Mouse (Mus musculus) NIH3T3 (cell line): Measurements from ENCODE around the gene Eid2.
"Not testable (repeated sequence)": the region's sequence is repeated elsewhere in the genome, so short reads cannot be mapped to it uniquely, and the experiment has no call there.

ENCODE experiments used
- DNase-seq: peaks from one replicate; pipeline ENCODE4 v3.0.0-alpha.2; 2012; ENCODE audit warnings: low read depth

The Eid2 gene

GRCm38 (mm10) chr7:28267129-28268041, at the start of gene Eid2:
Gene Eid2 (plus strand): TSS chr7:28267881.
- DNase-seq: peak; percentile 94

- peak; percentile 70 for DNase-seq
Measured at GRCm38 (mm10) chr7:28218951-28219740, 48.5 kb upstream of the Eid2 start.

DNA sequence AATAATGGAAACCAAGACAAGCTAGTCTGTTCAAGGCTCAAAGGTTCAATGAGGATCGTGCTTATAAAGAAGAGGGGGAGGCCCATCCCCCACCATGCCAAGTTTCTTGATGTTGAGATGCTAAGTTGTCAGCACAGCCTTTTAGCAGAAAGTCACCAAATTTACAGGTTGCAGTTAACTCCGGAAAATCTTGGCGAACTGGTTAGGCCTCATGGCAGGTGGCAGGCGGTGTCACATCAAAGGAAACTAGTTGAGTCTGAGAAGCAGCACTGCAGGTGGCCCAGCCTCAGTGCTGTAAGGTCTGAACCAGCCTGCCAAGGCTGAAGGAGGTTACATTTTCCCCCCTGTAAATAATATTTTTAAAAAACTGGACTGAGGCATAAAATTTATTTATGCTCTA, 40.8 kb upstream of the Eid2 start:
- DNase-seq: not testable (repeated sequence)

- not testable (repeated sequence) for DNase-seq
Measured at GRCm38 (mm10) chr7:28227421-28227820, 40.3 kb upstream of the Eid2 start.

DNA sequence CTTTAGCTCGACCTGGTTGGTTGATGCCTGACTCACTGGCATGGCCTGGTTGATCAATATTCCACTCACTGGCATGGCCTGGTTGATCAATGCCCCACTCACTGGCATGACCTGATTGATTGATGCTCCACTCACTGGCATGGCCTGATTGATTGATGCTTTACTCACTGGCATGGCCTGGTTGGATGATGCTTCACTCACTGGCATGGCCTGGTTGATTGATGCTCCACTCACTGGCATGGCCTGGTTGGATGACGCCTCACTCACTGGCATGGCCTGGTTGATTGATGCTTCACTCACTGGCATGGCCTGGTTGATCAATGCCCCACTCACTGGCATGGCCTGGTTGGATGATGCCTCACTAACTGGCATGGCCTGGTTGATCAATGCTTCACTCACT, 23.7 kb upstream of the Eid2 start:
- DNase-seq: not testable (repeated sequence)

GRCm38 (mm10) chr7:28248957-28249356, 18.7 kb upstream of the Eid2 start:
- DNase-seq: no peak

DNA sequence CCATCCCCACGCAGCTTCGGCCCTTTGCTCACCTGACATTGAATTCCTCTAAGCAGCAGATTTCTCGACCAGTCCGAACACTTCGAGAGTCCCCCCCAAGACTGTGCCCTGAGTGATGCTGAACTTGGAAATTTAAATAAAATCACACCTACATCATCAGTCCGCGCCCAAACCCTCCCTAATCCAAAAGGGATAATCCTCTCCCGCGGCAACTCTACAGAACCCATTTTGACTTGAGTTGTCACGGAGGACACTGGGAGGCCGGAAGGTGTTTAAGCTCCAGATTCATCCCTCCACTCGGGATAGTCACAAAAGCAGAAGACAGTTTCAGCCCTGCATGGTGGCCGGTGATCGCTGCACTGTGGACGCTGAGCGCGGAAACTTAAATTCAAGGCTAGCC, 15.7 kb upstream of the Eid2 start:
- no peak for DNase-seq

DNA sequence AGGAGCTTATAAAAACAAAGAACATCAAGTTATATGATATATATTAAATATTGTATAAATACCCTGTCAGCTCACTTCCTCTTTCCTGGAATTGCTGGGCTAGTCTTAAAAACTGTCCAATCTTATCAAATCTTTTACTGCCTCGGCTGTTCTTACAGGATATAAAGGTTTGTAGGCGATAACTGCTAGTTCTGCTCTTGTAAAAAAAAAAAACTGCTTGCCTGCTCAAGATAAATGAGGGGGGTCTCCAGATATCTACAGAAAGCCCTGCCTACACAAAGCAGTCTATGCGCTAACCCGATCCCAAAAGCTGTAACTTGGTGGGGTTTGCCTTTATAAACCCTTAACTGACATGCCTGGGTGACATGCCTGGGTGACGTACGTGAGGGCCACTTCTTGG, 13.1 kb upstream of the Eid2 start:
- DNase-seq: no peak

DNA sequence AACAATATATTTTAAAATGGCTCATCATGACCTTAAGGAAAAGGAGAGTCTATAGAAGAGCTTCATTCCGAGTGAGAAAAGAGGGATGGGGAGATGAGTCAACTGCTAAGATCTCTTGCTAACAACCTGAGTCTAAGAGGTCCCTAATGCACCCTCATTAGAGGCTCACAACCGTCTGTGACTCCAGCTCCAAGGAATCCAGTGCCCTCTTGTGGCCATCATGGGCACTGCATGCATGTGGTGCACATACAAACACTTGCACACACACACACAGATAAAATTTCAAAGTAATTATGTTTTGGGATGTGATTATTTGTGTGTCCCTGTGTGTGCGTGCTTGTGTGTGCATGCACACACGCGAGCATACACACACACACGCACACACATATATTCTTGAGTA, 12.2 kb upstream of the Eid2 start:
- DNase-seq: peak; percentile 35

GRCm38 (mm10) chr7:28262861-28263260, 4.8 kb upstream of the Eid2 start:
- DNase-seq: no peak

GRCm38 (mm10) chr7:28263786-28264185, 3.9 kb upstream of the Eid2 start:
- peak; percentile 91 for DNase-seq

- DNase-seq: peak; percentile 21
Measured at GRCm38 (mm10) chr7:28265391-28265790, 2.3 kb upstream of the Eid2 start.

- peak; percentile 77 for DNase-seq
Measured at GRCm38 (mm10) chr7:28268042-28268531, 406 bp downstream of the Eid2 start.

- DNase-seq: peak; percentile 52
Measured at GRCm38 (mm10) chr7:28268576-28268975, 895 bp downstream of the Eid2 start.

DNA sequence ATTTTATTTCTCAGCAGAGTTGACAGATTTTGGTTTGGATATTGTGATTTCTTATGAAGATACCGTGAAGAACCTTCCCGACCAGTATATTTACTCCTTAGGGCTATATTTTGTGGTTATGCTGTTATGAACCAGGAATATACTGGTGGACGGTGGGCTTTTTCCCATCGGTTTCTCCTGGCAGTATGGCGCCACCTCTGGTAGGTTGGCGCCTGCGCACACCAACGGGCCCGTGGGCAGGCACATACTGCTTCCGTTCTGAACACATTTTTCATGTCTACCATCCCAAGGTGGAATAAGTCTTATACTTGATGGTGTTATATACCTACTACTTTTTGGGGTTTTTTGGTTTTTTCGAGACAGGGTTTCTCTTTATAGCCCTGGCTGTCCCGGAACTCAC, 1.7 kb downstream of the Eid2 start:
- peak; percentile 65 for DNase-seq

GRCm38 (mm10) chr7:28271761-28272160, 4.1 kb downstream of the Eid2 start:
- no peak for DNase-seq

- no peak for DNase-seq
Measured at GRCm38 (mm10) chr7:28277237-28277614, 9.5 kb downstream of the Eid2 start.

DNA sequence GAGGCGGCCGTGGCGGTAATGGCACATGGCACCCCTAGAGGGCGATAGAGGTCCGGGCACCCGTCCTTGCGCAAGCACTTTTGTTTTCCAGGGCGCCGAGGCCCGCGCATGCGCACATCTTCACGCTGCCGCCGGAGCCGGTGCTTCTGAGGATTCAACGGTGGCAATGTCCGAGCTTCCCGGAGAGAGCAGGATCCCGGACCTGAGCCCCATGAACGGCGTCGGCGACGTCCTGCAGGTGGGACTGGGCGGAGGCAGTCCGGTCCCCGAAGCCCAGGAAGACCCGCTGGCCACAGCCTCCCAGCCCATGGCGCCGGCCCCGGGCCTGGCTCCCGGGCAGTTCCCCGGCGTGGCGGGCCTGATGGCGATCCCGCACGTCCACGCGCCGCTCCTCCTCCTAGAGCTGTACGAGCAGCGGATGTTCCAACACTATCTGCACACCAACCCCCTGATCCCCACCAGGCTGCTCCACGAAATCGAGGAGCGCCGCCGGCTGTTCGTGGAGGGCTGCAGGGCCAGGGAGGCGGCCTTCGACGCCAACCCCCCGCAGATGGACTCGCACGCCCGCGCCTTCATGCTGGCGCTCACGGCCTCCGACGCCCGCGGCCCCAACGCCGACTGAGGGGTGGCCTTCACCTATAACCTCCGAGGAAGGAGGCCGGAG, 10.1 kb downstream of the Eid2 start, which contains the start of gene Eid2b:
Eid2b (plus strand) TSS at position 125 of the 664 bp plus-strand sequence.
- DNase-seq: peak; percentile 98

GRCm38 (mm10) chr7:28278279-28278652, 10.6 kb downstream of the Eid2 start:
- peak; percentile 45 for DNase-seq

DNA sequence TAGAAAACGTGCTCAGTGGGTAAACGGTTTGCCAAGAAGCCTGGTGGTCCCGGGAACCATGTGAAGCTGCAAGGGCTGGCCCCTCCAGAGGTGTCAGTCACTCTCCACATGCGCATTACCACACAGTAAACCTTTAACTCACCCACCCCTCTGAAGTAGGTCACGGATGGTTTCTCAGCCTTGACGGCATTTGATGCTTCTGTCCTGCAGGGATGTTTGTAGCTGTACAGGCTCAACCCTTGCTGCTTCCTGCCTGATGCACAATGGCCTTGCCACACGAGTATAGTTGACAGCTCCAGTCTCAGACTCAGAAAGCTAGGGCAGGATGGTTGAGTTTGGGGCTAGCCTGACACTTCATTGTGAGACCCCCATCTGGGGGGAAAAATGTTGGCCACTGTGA, 12.9 kb downstream of the Eid2 start:
- DNase-seq: no peak

GRCm38 (mm10) chr7:28290165-28290564, 22.5 kb downstream of the Eid2 start:
- DNase-seq: no peak
